Mouse (Mus musculus): ENCODE measurements at regions not wholly inside any gene's neighbourhood (a gene's known extent, or its start where the extent isn't known, plus 50 kb on each side); places are given as distances from the start of the nearest gene placed in this dataset.
A peak's percentile ranks its signal among the peaks of the same experiment; 100 is the strongest.

DNA sequence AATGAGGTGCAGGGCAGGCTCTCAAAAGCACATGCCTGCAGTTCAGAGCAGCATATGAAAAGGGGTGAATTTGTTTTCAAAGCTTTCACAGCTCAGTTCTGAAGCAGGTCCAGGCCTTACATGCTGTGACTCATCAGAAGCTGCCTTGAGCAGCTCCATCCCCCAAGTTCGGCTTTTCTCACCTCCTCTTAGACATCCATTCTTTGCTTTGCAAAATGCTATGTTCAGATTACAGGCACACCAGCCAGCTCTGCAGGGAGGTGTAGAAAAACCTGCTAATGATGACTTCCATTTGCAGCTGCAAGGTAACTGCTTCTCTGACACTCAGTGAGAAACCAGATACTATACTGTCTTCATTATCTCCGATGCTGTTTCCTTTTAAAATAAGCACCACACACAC is 532.0 kb upstream of the Tbl1xr1 start:
- peak; percentile 43; the same call in 1 of the 2 replicates for ATAC-seq
- no peak overlapping the region for H3K9ac ChIP-seq (replicated peaks)
- H3K27me3 ChIP-seq: no peaks in the 10 kb centered on the region
- H3K4me3 ChIP-seq (replicated peaks): no peak overlapping the region
- H3K27ac ChIP-seq: no peak overlapping the region
- H3K36me3 ChIP-seq: no peaks in the 10 kb centered on the region
- H3K4me2 ChIP-seq (replicated peaks): no peak overlapping the region
- WGBS: 53% methylated on average over 2 of the region's 2 CpGs
- H3K9me3 ChIP-seq: no peaks in the 10 kb centered on the region
- H3K4me1 ChIP-seq (replicated peaks): peaks cover 22% of the 10 kb centered on the region

DNA sequence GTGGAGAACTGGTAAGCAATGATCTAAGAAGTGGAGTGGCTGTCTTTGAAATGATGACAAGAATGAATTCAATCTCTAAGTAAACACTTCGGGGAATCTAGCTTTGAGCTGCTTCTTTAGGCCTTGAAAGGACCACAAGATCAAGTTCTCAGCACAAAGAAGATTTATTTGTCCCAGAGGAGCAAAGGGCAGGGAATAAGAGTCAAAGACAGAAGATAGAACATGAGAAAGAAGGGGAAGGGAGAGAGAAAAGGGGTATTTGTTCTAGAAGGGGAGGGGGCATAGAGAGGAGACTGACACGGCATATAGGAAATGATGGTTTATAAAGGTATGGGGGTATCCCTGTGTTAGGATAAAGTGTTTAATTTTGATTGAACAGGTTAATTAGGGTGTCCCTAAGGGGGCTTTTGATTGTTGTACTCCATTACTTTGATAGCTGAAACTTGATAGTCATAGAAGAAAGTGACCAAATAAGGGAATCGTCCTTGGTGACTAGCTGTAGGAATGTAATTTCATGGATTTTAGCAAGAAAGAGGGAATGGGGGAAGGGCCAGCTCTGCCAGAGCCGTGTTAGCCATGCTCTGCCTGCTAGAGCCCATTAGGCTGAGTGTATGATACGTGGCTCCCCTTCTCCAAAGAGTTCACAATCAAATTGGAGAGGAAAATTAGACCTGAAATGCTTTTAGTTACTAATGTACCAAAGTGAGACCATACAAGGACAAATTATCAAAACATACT is 531.1 kb upstream of the Tbl1xr1 start:
- peaks cover 22% of the 10 kb centered on the region for H3K4me1 ChIP-seq (replicated peaks)
- peak; percentile 72 for ATAC-seq
- no peak overlapping the region for H3K4me3 ChIP-seq (replicated peaks)
- H3K9ac ChIP-seq (replicated peaks): no peak overlapping the region
- WGBS: 31% methylated on average over 5 of the region's 5 CpGs
- no peaks in the 10 kb centered on the region for H3K27me3 ChIP-seq
- peak overlapping the region; percentile 63; the same call in 1 of the 2 replicates for H3K27ac ChIP-seq
- no peak overlapping the region for H3K4me2 ChIP-seq (replicated peaks)
- no peaks in the 10 kb centered on the region for H3K36me3 ChIP-seq
- no peaks in the 10 kb centered on the region for H3K9me3 ChIP-seq

- H3K27ac ChIP-seq: no peak overlapping the region
- H3K4me2 ChIP-seq (replicated peaks): no peak overlapping the region
- H3K36me3 ChIP-seq: no peaks in the 10 kb centered on the region
- no peak overlapping the region for H3K4me3 ChIP-seq (replicated peaks)
- 50% methylated on average over 2 of the region's 2 CpGs for WGBS
- H3K4me1 ChIP-seq (replicated peaks): peaks cover 22% of the 10 kb centered on the region
- H3K9ac ChIP-seq (replicated peaks): no peak overlapping the region
- no peak for ATAC-seq
- H3K27me3 ChIP-seq: no peaks in the 10 kb centered on the region
- H3K9me3 ChIP-seq: no peaks in the 10 kb centered on the region
These were observed 530.0 kb upstream of the Tbl1xr1 start for GRCm38 (mm10) chr3:21546411-21546810.

DNA sequence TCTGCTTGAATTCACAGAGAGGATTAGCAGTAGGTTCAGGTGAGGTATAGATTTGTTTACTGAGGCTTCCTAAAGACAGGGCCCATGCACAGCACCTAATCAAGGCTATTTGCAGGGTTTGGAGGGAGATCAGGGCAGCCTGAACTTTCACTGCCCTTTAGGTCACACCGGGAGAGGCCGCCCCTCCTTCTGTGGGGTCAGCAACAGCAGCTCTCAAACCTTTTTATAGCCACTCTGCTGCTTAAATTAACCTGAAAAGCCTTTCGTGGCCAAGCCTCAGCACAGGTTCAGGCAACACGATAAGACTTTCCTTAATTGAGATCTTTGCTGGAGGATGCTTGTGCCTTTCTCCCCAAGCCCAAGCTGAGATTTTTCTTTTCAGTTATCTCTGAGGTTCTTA is 526.8 kb upstream of the Tbl1xr1 start:
- no peaks in the 10 kb centered on the region for H3K9me3 ChIP-seq
- no peaks in the 10 kb centered on the region for H3K36me3 ChIP-seq
- no peak for ATAC-seq
- no peaks in the 10 kb centered on the region for H3K27me3 ChIP-seq
- no peak overlapping the region for H3K4me3 ChIP-seq (replicated peaks)
- no peak overlapping the region for H3K9ac ChIP-seq (replicated peaks)
- no peak overlapping the region for H3K27ac ChIP-seq
- H3K4me2 ChIP-seq (replicated peaks): no peak overlapping the region
- WGBS: 46% methylated on average over 4 of the region's 4 CpGs
- peaks cover 43% of the 10 kb centered on the region for H3K4me1 ChIP-seq (replicated peaks)

GRCm38 (mm10) chr3:21553159-21553758 is 523.2 kb upstream of the Tbl1xr1 start:
- Histone ChIP-seq H3K27ac (peak overlapping the region; percentile 78), H3K4me3 (replicated peaks) (no peak overlapping the region), H3K9me3 (no peaks in the 10 kb centered on the region), H3K4me2 (replicated peaks) (0 out of 2 replicates have a peak overlapping the region, but pooled peaks have one; percentile 4), H3K9ac (replicated peaks) (no peak overlapping the region), H3K36me3 (no peaks in the 10 kb centered on the region), H3K4me1 (replicated peaks) (peaks cover 23% of the 10 kb centered on the region), H3K27me3 (no peaks in the 10 kb centered on the region)
- 25% methylated on average over 3 of the region's 3 CpGs for WGBS
- peak; percentile 93 for ATAC-seq

DNA sequence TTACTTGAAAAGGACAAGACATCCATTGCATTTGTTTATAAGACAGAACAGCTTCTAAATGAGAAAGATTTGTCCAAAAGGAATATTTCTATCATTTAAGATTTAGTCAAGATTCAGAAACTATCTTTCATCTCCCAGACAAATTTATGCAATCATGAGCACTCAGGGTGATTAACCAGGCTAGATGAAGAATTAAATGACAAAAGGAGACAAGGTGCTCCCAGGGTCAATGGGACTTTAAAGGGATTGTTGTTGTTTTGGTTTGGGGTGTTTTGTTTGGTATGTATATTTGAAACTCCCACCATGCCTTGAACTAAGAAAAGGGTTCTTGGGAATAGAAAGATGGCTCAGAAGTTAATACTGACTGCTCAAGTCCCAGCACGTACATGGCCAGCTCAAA is 522.6 kb upstream of the Tbl1xr1 start:
- no peak for ATAC-seq
- Histone ChIP-seq H3K36me3 (no peaks in the 10 kb centered on the region), H3K27ac (peak overlapping the region; percentile 78), H3K27me3 (no peaks in the 10 kb centered on the region), H3K9ac (replicated peaks) (no peak overlapping the region), H3K4me3 (replicated peaks) (no peak overlapping the region), H3K9me3 (no peaks in the 10 kb centered on the region), H3K4me2 (replicated peaks) (no peak overlapping the region), H3K4me1 (replicated peaks) (peaks cover 23% of the 10 kb centered on the region)
- WGBS: 39% methylated on average over 1 of the region's 1 CpGs

DNA sequence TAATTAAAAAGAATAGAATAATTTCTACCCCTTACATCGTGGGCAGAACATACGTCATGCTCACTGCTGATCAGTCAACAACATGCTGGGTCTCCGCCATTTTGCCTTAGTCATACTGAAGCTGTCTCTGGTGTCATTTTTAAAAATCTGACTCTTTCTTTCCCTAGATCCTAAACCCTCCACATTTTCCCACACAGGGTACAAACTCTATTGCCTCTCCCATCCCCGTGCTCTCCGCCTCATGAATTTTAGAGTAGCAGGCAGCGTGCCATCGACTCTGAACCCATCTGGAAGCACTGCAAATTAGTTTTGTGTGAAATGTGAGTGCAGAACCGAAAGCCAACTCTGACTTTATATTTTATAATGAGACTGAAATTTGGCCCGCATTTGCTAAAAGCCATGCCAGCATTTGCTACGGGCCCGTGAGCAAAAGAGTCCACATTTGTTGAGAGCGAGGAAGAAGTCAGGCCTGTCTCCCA is 518.5 kb upstream of the Tbl1xr1 start:
- Histone ChIP-seq H3K9ac (replicated peaks) (no peak overlapping the region), H3K4me2 (replicated peaks) (no peak overlapping the region), H3K4me3 (replicated peaks) (no peak overlapping the region), H3K4me1 (replicated peaks) (peaks cover 14% of the 10 kb centered on the region), H3K27ac (no peak overlapping the region), H3K27me3 (no peaks in the 10 kb centered on the region), H3K36me3 (no peaks in the 10 kb centered on the region), H3K9me3 (no peaks in the 10 kb centered on the region)
- ATAC-seq: no peak
- 79% methylated on average over 12 of the region's 12 CpGs for WGBS

- Histone ChIP-seq H3K9me3 (no peaks in the 10 kb centered on the region), H3K4me3 (replicated peaks) (no peak overlapping the region), H3K27me3 (no peaks in the 10 kb centered on the region), H3K4me2 (replicated peaks) (no peak overlapping the region), H3K36me3 (no peaks in the 10 kb centered on the region), H3K4me1 (replicated peaks) (peaks cover 18% of the 10 kb centered on the region), H3K9ac (replicated peaks) (no peak overlapping the region), H3K27ac (no peak overlapping the region)
- no peak for ATAC-seq
- 96% methylated on average over 2 of the region's 2 CpGs for WGBS
These were observed 513.6 kb upstream of the Tbl1xr1 start for GRCm38 (mm10) chr3:21562771-21563312.

DNA sequence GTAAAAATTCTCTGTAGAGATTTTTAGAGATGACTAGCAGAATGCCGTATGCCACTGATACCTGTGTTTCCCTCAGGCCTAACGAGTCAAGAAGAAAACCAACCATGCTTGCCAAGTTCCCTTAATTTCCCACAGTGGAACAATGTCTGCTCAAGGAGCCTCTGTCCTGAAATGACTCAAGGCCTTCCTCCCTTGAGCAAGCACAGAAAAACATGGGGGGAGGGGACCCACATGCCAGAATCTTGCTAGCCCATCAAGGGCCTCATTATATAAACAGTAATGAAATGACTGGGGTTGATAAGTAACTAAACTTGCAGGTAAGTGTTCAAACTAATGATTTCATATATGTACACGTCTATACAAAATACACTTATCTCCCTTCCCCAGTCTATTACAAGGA is 513.0 kb upstream of the Tbl1xr1 start:
- no peak for ATAC-seq
- 61% methylated on average over 3 of the region's 3 CpGs for WGBS
- Histone ChIP-seq H3K9me3 (no peaks in the 10 kb centered on the region), H3K27ac (no peak overlapping the region), H3K4me1 (replicated peaks) (peaks cover 18% of the 10 kb centered on the region), H3K9ac (replicated peaks) (no peak overlapping the region), H3K36me3 (no peaks in the 10 kb centered on the region), H3K27me3 (no peaks in the 10 kb centered on the region), H3K4me3 (replicated peaks) (no peak overlapping the region), H3K4me2 (replicated peaks) (no peak overlapping the region)

DNA sequence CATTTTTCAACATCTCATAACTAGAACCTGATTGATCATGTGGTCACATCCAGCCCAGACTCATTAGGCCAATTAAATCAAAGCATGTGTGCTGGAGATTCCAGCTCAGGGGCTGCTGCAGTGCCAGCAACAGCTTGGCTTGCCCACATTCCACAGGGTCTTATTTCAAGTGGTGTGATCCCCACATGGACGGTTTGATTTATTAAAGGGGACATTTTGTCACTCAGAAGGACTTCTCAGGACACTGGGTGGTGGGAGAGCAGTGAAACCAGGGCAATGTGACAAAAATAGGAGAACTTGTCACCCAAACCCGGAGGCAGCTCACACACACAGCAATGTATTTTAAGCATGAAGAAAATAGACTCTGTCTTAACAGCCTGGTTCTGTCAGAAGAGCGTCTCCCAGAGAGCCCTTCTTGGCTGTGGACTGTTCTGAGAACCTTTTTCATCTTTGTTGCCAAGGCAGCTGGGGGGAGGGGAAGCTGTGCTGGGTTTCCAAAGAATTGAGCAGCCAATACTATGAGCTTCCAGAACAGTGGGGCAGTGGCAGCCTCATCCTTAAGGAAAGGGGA is 512.2 kb upstream of the Tbl1xr1 start:
- H3K27ac ChIP-seq: peak overlapping the region; percentile 78

DNA sequence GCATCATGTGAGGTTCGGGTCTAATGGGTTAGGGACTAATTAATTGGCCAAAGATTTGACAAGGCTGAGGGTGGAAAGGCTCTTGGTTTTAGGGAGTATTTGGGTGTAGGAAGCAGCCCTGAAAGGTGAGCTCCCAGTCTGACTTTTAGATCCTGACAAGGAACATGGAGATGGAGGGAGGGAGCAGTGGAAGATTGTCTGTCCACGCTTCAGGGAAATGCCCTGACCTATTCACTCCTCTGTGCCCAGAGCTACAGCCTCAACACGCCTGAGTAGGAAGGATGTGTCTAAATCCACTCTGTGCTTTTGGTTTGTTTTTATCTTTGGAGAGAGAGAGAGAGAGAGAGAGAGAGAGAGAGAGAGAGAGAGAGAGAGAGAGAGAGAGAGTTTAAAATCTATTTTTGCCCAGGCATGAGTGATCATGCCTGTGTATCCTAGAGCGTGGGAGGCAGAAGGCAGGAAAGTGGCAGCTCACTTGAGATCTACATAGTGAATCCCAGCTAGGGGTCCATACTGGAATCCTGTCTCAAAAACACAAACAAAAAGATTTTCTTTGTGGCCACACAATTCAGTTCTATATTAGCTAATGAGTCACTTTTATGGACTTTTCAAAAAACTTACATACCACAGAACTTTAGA is 511.5 kb upstream of the Tbl1xr1 start:
- H3K9me3 ChIP-seq: no peaks in the 10 kb centered on the region
- WGBS: 46% methylated on average over 4 of the region's 4 CpGs
- H3K4me3 ChIP-seq (replicated peaks): no peak overlapping the region
- peaks cover 18% of the 10 kb centered on the region for H3K4me1 ChIP-seq (replicated peaks)
- no peaks in the 10 kb centered on the region for H3K27me3 ChIP-seq
- H3K9ac ChIP-seq (replicated peaks): no peak overlapping the region
- ATAC-seq: no peak; the same call in 1 of the 2 replicates
- peak overlapping the region; percentile 78 for H3K27ac ChIP-seq
- no peaks in the 10 kb centered on the region for H3K36me3 ChIP-seq
- no peak overlapping the region for H3K4me2 ChIP-seq (replicated peaks)

More for the DNA sequence above, 512.2 kb upstream of the Tbl1xr1 start:
- no peak overlapping the region for H3K9ac ChIP-seq (replicated peaks)
- 9% methylated on average over 3 of the region's 3 CpGs for WGBS
- no peaks in the 10 kb centered on the region for H3K27me3 ChIP-seq
- no peaks in the 10 kb centered on the region for H3K36me3 ChIP-seq
- peak; percentile 92 for ATAC-seq
- H3K4me2 ChIP-seq (replicated peaks): 0 out of 2 replicates have a peak overlapping the region, but pooled peaks have one; percentile 7
- no peak overlapping the region for H3K4me3 ChIP-seq (replicated peaks)
- H3K4me1 ChIP-seq (replicated peaks): peaks cover 18% of the 10 kb centered on the region
- no peaks in the 10 kb centered on the region for H3K9me3 ChIP-seq

- H3K9ac ChIP-seq (replicated peaks): no peak overlapping the region
- no peaks in the 10 kb centered on the region for H3K9me3 ChIP-seq
- H3K27me3 ChIP-seq: no peaks in the 10 kb centered on the region
- H3K4me2 ChIP-seq (replicated peaks): no peak overlapping the region
- no peak overlapping the region for H3K4me3 ChIP-seq (replicated peaks)
- ATAC-seq: no peak
- H3K36me3 ChIP-seq: no peaks in the 10 kb centered on the region
- H3K27ac ChIP-seq: no peak overlapping the region
- H3K4me1 ChIP-seq (replicated peaks): peaks cover 5% of the 10 kb centered on the region
- WGBS: 96% methylated on average over 1 of the region's 1 CpGs
These were observed 506.7 kb upstream of the Tbl1xr1 start for GRCm38 (mm10) chr3:21569721-21570120.
